Mouse (Mus musculus) stomach, postnatal 0 days (tissue): Measurements from ENCODE around the gene E330017A01Rik. TPM values are rescaled to one million over a fixed set of nuclear protein-coding genes. Genes with fewer than 3 reads are reported as not detected.

Source experiments
- ATAC-seq: fragments of 200-750 bp; cut with Nextera tagmentation; 2 replicates; pipeline ENCODE4 v1.8.0; 2017; ENCODE audit not compliant: low FRiP score, low TSS enrichment
- DNase-seq: peaks from one replicate; pipeline ENCODE4 v3.0.0-alpha.2; 2016; ENCODE audit warnings: low spot score
- H3K27ac ChIP-seq: fragments of 300-500 bp; sonication (generic); replicated peaks from 2 replicates; pipeline ENCODE4 v1.5.1; 2014; ENCODE audit warnings: mild to moderate bottlenecking, control low read depth
- H3K27me3 ChIP-seq: fragments of 300-500 bp; sonication (generic); 2 replicates; pipeline ENCODE4 v1.6.1; 2014; ENCODE audit warnings: low read length; ENCODE audit not compliant: control insufficient read depth, insufficient read depth
- H3K36me3 ChIP-seq: fragments of 300-500 bp; sonication (generic); 2 replicates; pipeline ENCODE4 v1.6.1; 2014; ENCODE audit warnings: low read length, mixed read lengths; ENCODE audit not compliant: control insufficient read depth, insufficient read depth
- H3K4me1 ChIP-seq: fragments of 300-500 bp; sonication (generic); replicated peaks from 2 replicates; pipeline ENCODE4 v1.6.1; 2014; ENCODE audit warnings: antibody characterized with exemption; ENCODE audit not compliant: control insufficient read depth, insufficient read depth
- H3K4me2 ChIP-seq: fragments of 300-500 bp; sonication (generic); replicated peaks from 2 replicates; pipeline ENCODE4 v1.6.1; 2014; ENCODE audit warnings: low read depth, mild to moderate bottlenecking, control low read depth, moderate library complexity
- H3K4me3 ChIP-seq: fragments of 300-500 bp; sonication (generic); 2 replicates; pipeline ENCODE4 v1.5.1; 2014; ENCODE audit warnings: low read depth, low read length, control low read depth
- H3K9ac ChIP-seq: fragments of 300-500 bp; sonication (generic); 2 replicates; pipeline ENCODE4 v1.6.1; 2014; ENCODE audit warnings: mild to moderate bottlenecking, low read length, control low read depth, mixed read lengths
- H3K9me3 ChIP-seq: fragments of 300-500 bp; sonication (generic); 2 replicates; pipeline ENCODE4 v1.6.1; 2016; ENCODE audit warnings: low read length; ENCODE audit not compliant: control insufficient read depth
- CTCF ChIP-seq: IDR thresholded peaks from 2 replicates; pipeline ENCODE4 v1.5.1; 2016; ENCODE audit warnings: antibody characterized with exemption, low read depth, mild to moderate bottlenecking, moderate library complexity
- EP300 ChIP-seq: optimal IDR thresholded peaks from 2 replicates; pipeline ENCODE3; 2016; ENCODE audit warnings: antibody characterized with exemption
- WGBS: fragments of 180-500 bp; shearing (Covaris S2); extraction: QIAGEN DNeasy Blood & Tissue Kit; methylation state at CpG from one replicate; pipeline ENCODE4 v1.1.7; 2014; 5-methylcytosine and 5-hydroxymethylcytosine counted together
- polyA plus RNA-seq: library from polyadenylated mRNA; unstranded; fragments of >200 nt; fragmentation: Nextera tagmentation; extraction: Ambion mirVana; gene quantifications from 2 replicates; pipeline ENCODE4 v1.2.1, GENCODE M21; 2015

E330017A01Rik gene
- polyA plus RNA-seq, 1 experiment from 2014 or later = not detected

GRCm38 (mm10) chr16:58623944-58624343, 14.6 kb downstream of the E330017A01Rik start:
- ATAC-seq = no peak
- Histone ChIP-seq H3K27me3 (no peaks in the 10 kb centered on the region), H3K9ac (no peak overlapping the region), H3K4me1 (no peaks in the 10 kb centered on the region), H3K4me3 (no peak overlapping the region), H3K27ac (no peak overlapping the region), H3K4me2 (no peak overlapping the region), H3K9me3 (no peaks in the 10 kb centered on the region), H3K36me3 (no peaks in the 10 kb centered on the region)
- TF ChIP-seq EP300 = no peak
- TF ChIP-seq CTCF = peak; percentile 84
- peak; percentile 30 for DNase-seq
- 80% methylated on average over 6 of the region's 6 CpGs for WGBS

- Histone ChIP-seq H3K4me3 (no peak overlapping the region), H3K4me2 (no peak overlapping the region), H3K4me1 (no peaks in the 10 kb centered on the region), H3K9ac (no peak overlapping the region), H3K27ac (no peak overlapping the region), H3K36me3 (no peaks in the 10 kb centered on the region), H3K9me3 (no peaks in the 10 kb centered on the region), H3K27me3 (no peaks in the 10 kb centered on the region)
- WGBS = 62% methylated on average over 4 of the region's 4 CpGs
- DNase-seq (no peak), ATAC-seq (no peak)
- TF ChIP-seq CTCF (no peak), EP300 (no peak)
Measured at GRCm38 (mm10) chr16:58623114-58623513, 15.4 kb downstream of the E330017A01Rik start.

- TF ChIP-seq CTCF = no peak
- WGBS = 75% methylated on average over 3 of the region's 3 CpGs
- Histone ChIP-seq H3K4me3 (no peak overlapping the region), H3K27ac (no peak overlapping the region), H3K27me3 (no peaks in the 10 kb centered on the region), H3K4me1 (no peaks in the 10 kb centered on the region), H3K36me3 (no peaks in the 10 kb centered on the region), H3K4me2 (no peak overlapping the region), H3K9me3 (no peaks in the 10 kb centered on the region), H3K9ac (no peak overlapping the region)
- ATAC-seq = no peak
- DNase-seq = no peak
Measured at GRCm38 (mm10) chr16:58622377-58622776, 16.2 kb downstream of the E330017A01Rik start.

GRCm38 (mm10) chr16:58617346-58617745, 21.2 kb downstream of the E330017A01Rik start:
- Histone ChIP-seq H3K4me1 (no peaks in the 10 kb centered on the region), H3K9ac (no peak overlapping the region), H3K9me3 (no peaks in the 10 kb centered on the region), H3K27ac (no peak overlapping the region), H3K4me2 (no peak overlapping the region), H3K4me3 (no peak overlapping the region), H3K27me3 (no peaks in the 10 kb centered on the region), H3K36me3 (no peaks in the 10 kb centered on the region)
- DNase-seq (no peak), ATAC-seq (no peak)
- TF ChIP-seq CTCF (no peak), EP300 (no peak)

- H3K27me3 ChIP-seq = no peaks in the 10 kb centered on the region
- TF ChIP-seq EP300 = no peak
- TF ChIP-seq CTCF = no peak
- no peak within 1 kb of the TSS for H3K27ac ChIP-seq
- no peak within 1 kb of the TSS for H3K4me2 ChIP-seq
- DNase-seq (no peak), ATAC-seq (no peak)
- no peaks in the 10 kb centered on the region for H3K36me3 ChIP-seq
- H3K4me3 ChIP-seq = no peak within 1 kb of the TSS
- no peaks in the 10 kb centered on the region for H3K9me3 ChIP-seq
- WGBS = 87% methylated on average over 6 of the region's 6 CpGs
- H3K4me1 ChIP-seq = no peaks in the 10 kb centered on the region
- H3K9ac ChIP-seq = no peak within 1 kb of the TSS
Measured at GRCm38 (mm10) chr16:58616878-58617277, 21.7 kb downstream of the E330017A01Rik start, which contains the start of gene Gm813. Gm813 (minus strand) TSS chr16:58616978.

GRCm38 (mm10) chr16:58612969-58613368, 25.6 kb downstream of the E330017A01Rik start:
- no peak for DNase-seq
- Histone ChIP-seq H3K4me3 (no peak overlapping the region), H3K9ac (no peak overlapping the region), H3K4me1 (no peaks in the 10 kb centered on the region), H3K4me2 (no peak overlapping the region), H3K9me3 (no peaks in the 10 kb centered on the region), H3K27ac (no peak overlapping the region), H3K27me3 (no peaks in the 10 kb centered on the region), H3K36me3 (no peaks in the 10 kb centered on the region)
- TF ChIP-seq EP300 (no peak), CTCF (no peak)
- WGBS = 65% methylated on average over 3 of the region's 3 CpGs
- no peak for ATAC-seq
